Mouse (Mus musculus) right cerebral cortex, postnatal 4 days (tissue): ENCODE measurements around the gene Zfr.

Experiments
- DNase-seq: peaks from one replicate; pipeline ENCODE4 v3.0.0-alpha.2; 2022

Zfr gene

GRCm38 (mm10) chr15:12117242-12118092 is at the start of gene Zfr:
Gene Zfr, plus strand, starts transcription at chr15:12117831.
- DNase-seq: peak; percentile 91

DNA sequence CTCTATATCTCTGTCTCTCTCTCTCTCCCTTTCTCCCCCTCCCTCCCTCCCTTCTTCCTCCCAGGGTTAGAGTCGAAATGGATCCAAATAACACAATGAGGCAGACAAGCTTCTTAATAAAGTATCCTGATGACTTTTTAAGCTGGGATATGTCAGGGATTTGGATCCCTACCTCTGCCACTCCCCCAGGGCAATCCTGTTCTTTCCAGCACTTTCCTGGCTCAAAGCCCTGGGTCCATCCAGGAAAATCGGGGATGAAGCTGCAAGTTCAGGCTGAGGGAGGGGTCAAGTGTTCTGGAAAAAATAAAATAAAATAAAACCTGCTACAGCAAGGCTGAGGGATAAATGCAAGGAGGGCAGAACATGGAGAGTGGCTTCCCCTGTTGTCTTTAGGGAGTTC is 49.7 kb upstream of the Zfr start:
- DNase-seq: no peak

DNA sequence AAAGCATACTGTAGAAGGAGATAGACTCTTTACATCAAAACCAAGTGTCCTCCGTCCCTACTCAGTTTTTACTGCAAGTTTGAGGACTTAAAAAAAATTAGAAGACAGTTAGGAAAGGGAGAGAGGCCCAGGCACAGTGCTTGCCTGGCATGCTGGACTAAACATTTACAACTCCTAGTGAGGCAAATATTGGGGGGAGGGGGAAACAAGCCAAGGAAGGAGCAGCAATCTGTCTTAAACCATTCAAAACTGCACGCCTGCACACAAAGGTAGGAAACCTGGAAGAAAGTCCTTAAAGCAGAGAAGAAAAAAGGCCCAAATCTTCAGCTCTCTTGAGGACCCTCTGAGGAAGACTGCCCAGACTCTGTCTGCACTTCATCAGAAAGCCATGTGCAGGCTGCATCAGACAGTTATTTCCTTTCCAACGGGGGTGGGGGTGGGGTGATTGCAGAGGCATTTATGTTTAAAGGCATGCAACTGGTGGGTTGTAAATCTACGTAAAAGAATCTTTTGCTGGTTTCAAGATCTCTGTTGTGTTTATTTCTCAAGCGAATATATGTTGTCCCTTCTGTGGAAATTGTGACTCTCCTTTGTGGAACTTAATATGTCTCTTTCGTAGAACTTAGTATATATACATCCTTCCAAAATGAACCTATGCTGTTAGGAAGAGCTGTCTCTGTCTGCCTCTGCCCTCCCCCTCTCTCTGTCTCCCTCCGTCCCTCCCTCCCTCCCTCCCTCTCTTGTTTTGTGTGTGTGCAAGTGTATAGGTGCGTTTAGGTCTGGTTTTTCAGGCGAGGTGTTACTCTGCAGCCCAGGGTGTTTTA is 49.0 kb upstream of the Zfr start:
- DNase-seq: no peak

DNA sequence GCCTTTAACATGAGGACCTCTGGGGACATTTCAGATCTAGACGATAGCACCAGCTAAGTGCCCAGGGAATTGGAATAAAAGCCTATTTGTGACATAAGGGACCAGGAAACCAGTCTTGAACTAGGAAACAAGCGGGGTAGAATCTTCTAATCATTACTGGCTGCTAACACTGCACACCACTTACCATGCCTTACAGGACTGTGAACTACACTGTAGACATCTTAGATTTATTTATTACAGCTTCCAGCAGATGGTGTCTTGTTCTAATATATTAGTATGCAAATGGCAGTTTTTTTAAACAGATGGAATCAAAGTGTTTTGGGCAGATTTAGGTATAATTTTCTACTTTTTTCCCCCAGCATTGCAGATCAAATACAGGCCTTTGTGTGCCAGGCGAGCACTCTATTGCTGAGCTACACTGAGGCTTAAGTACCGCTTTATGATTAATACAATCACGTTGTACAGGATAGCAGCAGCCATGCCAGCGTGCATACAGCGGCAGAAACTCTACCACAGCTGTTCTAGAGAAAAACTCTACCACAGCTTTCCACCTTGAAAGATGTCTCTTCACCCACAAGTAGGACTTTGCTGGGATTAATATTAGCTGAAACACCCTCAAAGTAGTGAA is 44.8 kb upstream of the Zfr start:
- no peak for DNase-seq

DNA sequence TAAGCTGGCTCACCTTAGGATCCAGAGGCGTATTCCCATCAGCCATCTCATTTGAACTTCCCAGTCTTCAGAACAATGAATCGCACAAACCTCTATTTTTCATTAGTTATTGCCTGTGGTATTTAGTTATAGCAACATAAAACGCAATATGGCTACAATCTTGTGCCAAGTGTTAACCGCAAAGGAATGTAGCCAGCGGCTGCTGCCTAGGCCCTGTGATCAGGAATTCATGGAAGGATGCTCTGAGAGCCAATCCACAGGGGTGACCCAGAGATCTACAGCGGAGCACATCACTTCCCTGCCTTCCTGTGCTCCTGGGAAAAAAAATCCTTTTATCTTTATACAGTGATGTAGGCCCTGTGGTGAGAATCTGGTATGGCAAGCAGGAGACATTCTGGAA is 43.2 kb upstream of the Zfr start:
- DNase-seq: no peak

DNA sequence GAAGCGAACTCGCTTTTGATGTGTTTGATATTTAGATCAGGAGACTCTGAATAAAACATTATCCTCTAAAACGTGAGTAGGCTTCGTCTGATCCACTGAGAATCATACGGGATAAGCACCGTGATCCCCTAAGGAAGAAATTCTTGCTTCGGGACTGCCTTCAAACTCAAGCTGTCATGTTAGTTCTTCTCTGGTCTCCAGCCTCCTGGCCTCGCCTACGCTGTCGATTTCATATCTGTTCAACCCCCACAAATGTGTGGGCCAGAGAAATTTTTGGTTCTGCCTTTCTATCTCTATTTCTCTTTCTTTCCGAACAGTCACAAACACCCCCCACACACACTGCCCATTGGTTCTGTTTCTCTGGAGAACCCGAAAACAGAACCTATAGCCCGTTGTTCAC is 35.3 kb upstream of the Zfr start:
- no peak for DNase-seq

DNA sequence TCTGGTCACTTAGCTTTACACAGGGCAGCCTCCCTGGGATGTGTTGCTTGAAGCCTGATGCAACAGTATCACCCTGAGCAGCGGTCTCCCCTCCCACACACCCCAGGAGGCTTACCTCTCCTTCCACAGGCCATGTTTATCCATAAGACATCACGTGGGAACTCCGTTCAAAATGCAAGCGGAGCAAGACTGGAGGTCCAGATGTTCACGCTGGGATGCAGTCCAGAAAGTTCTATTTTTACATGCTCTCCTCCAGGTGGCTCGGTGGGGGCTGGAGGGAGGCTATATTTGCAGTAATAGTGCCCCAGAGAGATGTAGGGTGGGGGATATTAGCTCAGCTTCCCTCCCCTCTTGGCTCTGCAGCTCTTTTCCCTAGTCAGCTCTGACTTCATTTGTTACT is 33.5 kb upstream of the Zfr start:
- DNase-seq: peak; percentile 14

DNA sequence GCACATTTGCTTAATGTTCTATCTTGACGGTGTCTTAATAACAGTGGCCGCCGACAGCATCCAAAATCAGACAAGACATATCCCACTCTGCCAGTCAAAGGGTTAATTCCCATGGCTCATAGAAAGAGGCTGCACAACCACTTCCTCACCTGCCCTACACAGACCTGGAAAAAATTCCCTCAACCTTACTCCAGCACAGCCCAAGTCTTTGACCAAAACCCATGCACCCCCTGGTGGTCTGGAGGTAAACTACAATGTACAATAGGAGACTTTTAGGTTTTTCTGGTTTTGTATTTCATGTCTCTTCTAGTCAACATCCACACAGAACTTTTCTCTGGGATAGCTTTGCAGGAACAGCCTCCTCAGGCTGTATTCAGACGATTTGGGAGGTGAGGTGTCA is 32.8 kb upstream of the Zfr start:
- peak; percentile 57 for DNase-seq

DNA sequence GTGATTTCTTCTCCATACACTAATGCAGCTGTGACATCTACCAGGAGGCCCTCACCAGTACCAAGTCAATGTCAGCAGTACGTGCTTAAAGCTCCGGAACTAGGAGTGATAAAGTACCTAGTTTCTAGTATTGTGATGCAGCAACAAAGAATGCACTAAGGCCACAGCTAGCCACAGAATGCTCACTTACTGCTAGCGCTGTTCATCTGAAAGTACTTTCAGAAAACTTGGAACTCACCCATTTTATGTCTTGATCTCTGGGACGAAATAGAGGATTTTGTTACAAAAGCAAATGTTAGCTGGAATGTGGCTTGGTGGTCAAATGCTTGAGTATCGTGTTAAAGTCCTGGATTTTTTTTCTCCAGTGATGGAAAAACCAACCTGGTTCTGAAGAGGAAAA is 30.0 kb upstream of the Zfr start:
- no peak for DNase-seq

GRCm38 (mm10) chr15:12088091-12088490 is 29.5 kb upstream of the Zfr start:
- no peak for DNase-seq

DNA sequence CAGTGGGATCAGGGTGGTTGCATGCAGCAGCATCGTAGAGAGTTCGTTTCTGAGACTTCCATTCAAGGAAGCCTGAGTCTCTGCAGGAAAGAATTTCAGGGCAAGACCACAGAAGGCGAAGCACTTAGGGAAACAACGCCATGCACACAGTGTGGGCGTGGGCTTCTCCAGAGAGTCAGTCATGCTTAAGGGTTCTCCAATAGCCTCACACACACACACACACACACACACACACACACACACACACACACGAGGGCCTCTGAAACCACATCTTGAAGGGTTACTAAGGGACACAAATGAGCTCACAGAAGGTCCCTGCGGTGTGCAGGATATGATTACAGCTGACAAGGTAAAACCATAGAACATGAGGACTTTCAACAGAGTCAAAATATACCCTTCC is 27.5 kb upstream of the Zfr start:
- DNase-seq: no peak

- DNase-seq: no peak
Measured at GRCm38 (mm10) chr15:12090981-12091669, 26.5 kb upstream of the Zfr start.

- DNase-seq: peak; percentile 58
Measured at GRCm38 (mm10) chr15:12091781-12092458, 25.7 kb upstream of the Zfr start.

DNA sequence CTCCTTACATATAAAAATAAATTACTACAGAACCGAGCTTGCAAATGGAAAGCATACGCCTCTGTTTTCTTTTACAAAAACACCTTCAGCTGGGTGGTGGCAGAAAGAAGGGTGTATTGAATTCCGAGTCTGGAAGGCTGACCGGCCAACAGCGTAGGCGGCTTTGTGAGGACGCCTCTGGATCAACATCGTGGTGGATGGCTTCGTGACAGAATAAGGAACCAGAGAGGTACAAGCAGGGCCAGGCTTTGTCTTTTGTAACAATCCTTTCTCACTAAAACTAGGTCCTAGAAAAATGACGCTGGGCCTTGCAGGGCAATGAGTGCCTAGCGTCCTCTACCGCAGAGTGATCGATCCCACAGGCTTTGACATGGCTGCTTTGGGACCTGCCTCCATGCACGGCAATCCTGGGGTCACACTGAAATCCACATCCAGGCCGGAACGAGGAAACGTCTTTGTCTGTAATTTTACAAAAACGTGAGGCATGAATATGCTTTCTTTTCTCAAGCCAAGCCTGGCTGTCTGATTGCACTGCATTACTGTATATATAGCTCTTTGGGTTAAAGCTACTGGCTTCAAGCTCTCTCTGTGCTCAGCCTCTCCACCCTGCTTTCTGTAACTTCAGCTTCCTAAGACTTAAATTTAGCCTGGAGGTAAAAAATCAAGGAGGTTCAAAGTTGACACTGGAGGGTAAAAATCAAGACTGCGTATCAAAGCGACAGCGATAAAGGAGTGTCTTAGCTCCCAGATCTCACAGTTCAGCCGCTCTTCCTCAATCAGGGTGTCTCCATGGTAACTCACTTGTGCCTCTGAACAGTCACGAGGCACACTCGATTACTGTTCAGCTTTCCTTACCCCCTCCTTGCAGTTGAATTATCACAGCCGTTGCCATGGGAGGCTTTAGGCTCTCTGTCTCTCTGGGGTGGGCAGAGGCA is 24.3 kb upstream of the Zfr start:
- DNase-seq: peak; percentile 28

- DNase-seq: no peak
Measured at GRCm38 (mm10) chr15:12093961-12094566, 23.6 kb upstream of the Zfr start.

- peak; percentile 64 for DNase-seq
Measured at GRCm38 (mm10) chr15:12096447-12096846, 21.2 kb upstream of the Zfr start.

GRCm38 (mm10) chr15:12097344-12097743 is 20.3 kb upstream of the Zfr start:
- no peak for DNase-seq

GRCm38 (mm10) chr15:12100912-12101311 is 16.7 kb upstream of the Zfr start:
- DNase-seq: no peak

DNA sequence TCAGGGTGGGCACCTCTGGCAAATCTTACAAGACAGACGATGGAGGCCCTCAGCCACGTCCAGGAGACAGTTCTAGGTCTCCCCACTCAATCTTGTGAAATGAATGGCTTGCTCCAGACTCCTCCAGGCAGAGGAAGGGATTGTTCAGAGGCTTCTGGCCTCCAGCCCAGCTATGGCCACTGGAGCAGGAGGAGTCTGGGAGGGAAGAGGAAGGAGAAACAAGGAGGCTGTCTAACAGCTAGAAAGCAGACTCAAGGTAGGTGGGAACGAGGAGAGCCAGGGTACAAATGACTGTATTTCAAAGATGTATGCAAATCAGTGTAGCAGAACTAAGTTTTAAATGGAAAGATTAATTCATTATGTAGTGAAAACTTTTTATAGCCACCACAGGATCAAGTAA is 13.9 kb upstream of the Zfr start:
- DNase-seq: no peak

GRCm38 (mm10) chr15:12104827-12105226 is 12.8 kb upstream of the Zfr start:
- DNase-seq: no peak

- peak; percentile 25 for DNase-seq
Measured at GRCm38 (mm10) chr15:12106430-12106829, 11.2 kb upstream of the Zfr start.
